In genomic region chr15:83296050-83296449, GRCm38 (mm10) we compare ENCODE assay signal across 26 mouse cellular contexts. TPM values are rescaled to one million over a fixed set of nuclear protein-coding genes. Genes with fewer than 3 reads are reported as not detected.
DNase-seq lines count a peak whose midpoint lies in the region; ATAC-seq and TF ChIP-seq lines count a peak whose summit lies in the region.
"Had no signal": no experiment of that assay in that cellular context is flagged by ENCODE, and none has a peak within 500 bp of the region (broad histone marks: within the 10 kb centered on the region; RNA-seq: fewer than 3 reads in every experiment).

No protein-coding gene starts in this region.

- no peak overlapping the region for H3K4me2 ChIP-seq in myocyte (ENCODE audit: low read depth)
- H3K4me2 ChIP-seq: forebrain, embryonic 15.5 days; heart, embryonic 13.5 days; hindbrain, embryonic 15.5 days; kidney, embryonic 15.5 days; limb, embryonic 13.5 days; liver, embryonic 11.5 days; lung, embryonic 15.5 days; midbrain, embryonic 12.5 days; neural tube, embryonic 15.5 days had no signal

- no peak overlapping the region for H3ac ChIP-seq in myocyte (ENCODE audit: control insufficient read depth, insufficient read length)

- no peak for TF ChIP-seq POLR2A in myocyte (IDR thresholded peaks at IDR 0.05; ENCODE audit: insufficient read length, low read depth)

- H3K27me3 ChIP-seq in Patski (no peaks in the 10 kb centered on the region), myocyte (ENCODE audit: control insufficient read depth, insufficient read depth, insufficient read length) (no peaks in the 10 kb centered on the region)
- H3K27me3 ChIP-seq: forebrain, embryonic 15.5 days; heart, embryonic 13.5 days; hindbrain, embryonic 15.5 days; kidney, embryonic 15.5 days; limb, embryonic 13.5 days; lung, embryonic 15.5 days; midbrain, embryonic 12.5 days; neural tube, embryonic 15.5 days had no signal

- peaks cover 22% of the 10 kb centered on the region for H3K36me3 ChIP-seq in myocyte (ENCODE audit: control insufficient read depth, insufficient read depth)
- H3K36me3 ChIP-seq: forebrain, embryonic 15.5 days had no signal

- no peak overlapping the region for H3K4me3 ChIP-seq in myocyte
- H3K4me3 ChIP-seq: forebrain, embryonic 15.5 days; gastrocnemius, adult 2 months; heart, embryonic 13.5 days; hindbrain, embryonic 15.5 days; kidney, embryonic 15.5 days; left cerebral cortex, adult 2 months; limb, embryonic 13.5 days; lung, embryonic 15.5 days; midbrain, embryonic 12.5 days; neural tube, embryonic 15.5 days had no signal

- ATAC-seq in Patski, result no peak
- ATAC-seq: forebrain, embryonic 15.5 days had no signal

- CTCF ChIA-PET in Patski (lab: Charles Lee), result interaction anchor here (0.8 to 1.3 kb wide), 2 partner anchors 8 to 16 kb away, joined by 3 read pairs; no protein-coding TSS in a partner anchor

- no peak for TF ChIP-seq CTCF in Patski (IDR thresholded peaks at IDR 0.05)

- POLR2A ChIA-PET in Patski (lab: Charles Lee), result interaction anchor here (0.6 kb wide), 1 partner anchor 448 kb away, joined by 3 read pairs; no protein-coding TSS in a partner anchor

- in situ Hi-C loops in Patski (cut with MboI; ENCODE audit: low pct_unique_long_range_greater_than_20kb), result loop anchor here (5.0 kb wide), 1 partner anchor 74 kb away; no protein-coding TSS in a partner anchor

- no peaks in the 10 kb centered on the region for H3K79me2 ChIP-seq in myocyte (ENCODE audit: control insufficient read depth, insufficient read depth)

- DNase-seq in 3134 (ENCODE audit: extremely low read depth, insufficient read length, low spot score), result peak; percentile 54
- peak; percentile 67 for DNase-seq in 3T3-L1 (ENCODE audit: low read depth, low spot score)
- peak; percentile 46 for DNase-seq in Patski (ENCODE audit: low read depth, low spot score)
- DNase-seq in right cerebral cortex, adult 18-20 months, result no peak
- DNase-seq in gastrocnemius, postnatal 10 days, result no peak
- DNase-seq: adrenal gland, postnatal 36 days; cerebellum, adult 9-10 months; cerebellum, postnatal 36 days; gastrocnemius, adult 2 months; kidney, adult 18-20 months; right cerebral cortex, postnatal 25 days; spleen, adult 18-20 months; thymus, adult 2 months had no signal

TF ChIP-seq in myocyte, 11 proteins besides CTCF, POLR2A, EP300 and RAD21:
- TF ChIP-seq POLR2AphosphoS2 (IDR thresholded peaks at IDR 0.05; ENCODE audit: insufficient read length, low read depth), result peak; percentile 18
- TF ChIP-seq REST (IDR thresholded peaks at IDR 0.05; ENCODE audit: insufficient read depth, insufficient read length), result no peak
- TF ChIP-seq USF1 (IDR thresholded peaks at IDR 0.05; ENCODE audit: low read depth), result no peak

RNA-seq across cellular contexts. Expression of gene A4galt, which starts 44.5 kb away (rescaled TPM):
- polyA plus RNA-seq in Patski (2021) (0.46 TPM), myocyte (2012; fragmentation: generic; extraction: Trizol) (28.4 TPM)
- total RNA-seq in gastrocnemius, postnatal 10 days (2021), result 1 to 10 TPM; 5.3 to 7.0 TPM
- total RNA-seq: hematopoietic stem cell, adult 5-6 weeks; megakaryocyte progenitor cell, adult 5-6 weeks had no signal

RNA-seq across cellular contexts. Expression of gene Arfgap3, which starts 54.0 kb away (rescaled TPM):
- polyA plus RNA-seq in Patski (2021) (43.5 TPM), myocyte (2012; fragmentation: generic; extraction: Trizol) (45.3 TPM)
- total RNA-seq in gastrocnemius, postnatal 10 days (2021), result 10 to 100 TPM; 12.3 to 16.0 TPM

Comparison
In these comparisons a context has a peak if more than half of its experiments do, and no peak if none do; other contexts are left out.
1. DNase-seq: peak in 3134 (single experiment), 3T3-L1 (single experiment) and Patski (single experiment); none in right cerebral cortex, adult 18-20 months (single experiment) and gastrocnemius, postnatal 10 days (single experiment).
2. RNA of gene A4galt, which starts 44.5 kb away (polyA plus RNA-seq): 28.4 TPM in myocyte (single experiment); 0.46 TPM in Patski (single experiment); every median in the first group is over 10 times any median in the second.